Mouse (Mus musculus): Measurements from ENCODE around the gene Zmiz1.

- TF ChIP-seq CTCF (IDR thresholded peaks at IDR 0.05; ENCODE audit: low read depth, low read length) (no peak), EP300 (IDR thresholded peaks at IDR 0.05; ENCODE audit: insufficient read depth, low read depth, low read length) (no peak)
These were observed 22.8 kb downstream of the Zmiz1 start for GRCm38 (mm10) chr14:25481667-25482331.
